8 mouse cellular contexts compared by ENCODE assay signal in genomic region chr12:84407874-84408818, GRCm38 (mm10). TPM values are rescaled to one million over a fixed set of nuclear protein-coding genes. Genes with fewer than 3 reads are reported as not detected.
DNase-seq lines count a peak whose midpoint lies in the region; ATAC-seq and TF ChIP-seq lines count a peak whose summit lies in the region.

No protein-coding gene starts in this region.

- peaks cover 12% of the 10 kb centered on the region for H3K4me1 ChIP-seq in forebrain, embryonic 15.5 days
- 0 out of 2 replicates have a peak, but pooled peaks cover 3% of the 10 kb centered on the region for H3K4me1 ChIP-seq in intestine, embryonic 16.5 days (ENCODE audit: control insufficient read depth, insufficient read depth, low read length)
- H3K4me1 ChIP-seq in lung, adult 2 months (ENCODE audit: control insufficient read depth, insufficient read depth, low read length): peaks cover 5% of the 10 kb centered on the region

- TF ChIP-seq CTCF in lung, adult 2 months (IDR thresholded peaks at IDR 0.05; ENCODE audit: insufficient read depth, low read length): no peak

- peak overlapping the region; percentile 76 for H3K4me3 ChIP-seq in forebrain, embryonic 15.5 days
- peak overlapping the region; percentile 89 for H3K4me3 ChIP-seq in intestine, embryonic 16.5 days (ENCODE audit: low read length)
- H3K4me3 ChIP-seq in lung, adult 2 months (replicated peaks; ENCODE audit: extremely low read depth, low read depth, low read length): peak overlapping the region; percentile 74

- peak overlapping the region; percentile 79 for H3K9ac ChIP-seq in forebrain, embryonic 15.5 days (replicated peaks)
- H3K9ac ChIP-seq in intestine, embryonic 16.5 days (ENCODE audit: low read depth, low read length): peak overlapping the region; percentile 88

- no peak for TF ChIP-seq POLR2A in lung, adult 2 months (IDR thresholded peaks at IDR 0.05; ENCODE audit: borderline replicate concordance, extremely low read depth, low read depth, low read length)

- peak; percentile 75 for ATAC-seq in forebrain, embryonic 15.5 days (replicated peaks)
- peak; percentile 63 for ATAC-seq in intestine, embryonic 16.5 days
- ATAC-seq in neutrophil, adult 5-6 weeks (ENCODE audit: extremely low read depth, insufficient number of reproducible peaks, low FRiP score, poor library complexity, severe bottlenecking): peak; percentile 84

- H3K4me2 ChIP-seq in forebrain, embryonic 15.5 days (replicated peaks): peak overlapping the region; percentile 84
- H3K4me2 ChIP-seq in intestine, embryonic 16.5 days (ENCODE audit: low read depth, low read length): peak overlapping the region; percentile 92

- WGBS in forebrain, embryonic 15.5 days: 2% methylated on average over 52 of the region's 52 CpGs
- WGBS in intestine, embryonic 16.5 days: 2% methylated on average over 44 of the region's 52 CpGs
- 1% methylated on average over 48 of the region's 52 CpGs for WGBS in lung, adult 2 months

- peak; percentile 4 to 18 for DNase-seq in left cerebral cortex, adult 18-20 months (ENCODE audit: low spot score in 2 of 2)
- no peak for DNase-seq in left cerebral cortex, adult 11 months (ENCODE audit: low spot score)
- peak; percentile 57 for DNase-seq in c-Kit-positive CD71-positive TER-119-negative erythroid progenitor cells, embryonic 14.5 days (ENCODE audit: low read depth)
- DNase-seq in lung, adult 2 months: peak; percentile 33
- no peak for DNase-seq in ovary, postnatal 10 days (ENCODE audit: low spot score)

- H3K27me3 ChIP-seq in forebrain, embryonic 15.5 days: no peaks in the 10 kb centered on the region
- H3K27me3 ChIP-seq in intestine, embryonic 16.5 days (replicated peaks; ENCODE audit: control insufficient read depth, insufficient read depth, low read length): no peaks in the 10 kb centered on the region

- no peaks in the 10 kb centered on the region for H3K9me3 ChIP-seq in forebrain, embryonic 15.5 days
- H3K9me3 ChIP-seq in intestine, embryonic 16.5 days (ENCODE audit: control insufficient read depth, low read length): no peaks in the 10 kb centered on the region

- peak overlapping the region; percentile 89 for H3K27ac ChIP-seq in forebrain, embryonic 15.5 days (replicated peaks)
- peak overlapping the region; percentile 77 for H3K27ac ChIP-seq in intestine, embryonic 16.5 days (ENCODE audit: low read length)

- H3K36me3 ChIP-seq in forebrain, embryonic 15.5 days: peaks cover 2% of the 10 kb centered on the region; the same call in 1 of the 2 replicates
- no peaks in the 10 kb centered on the region for H3K36me3 ChIP-seq in intestine, embryonic 16.5 days (ENCODE audit: control insufficient read depth, insufficient read depth, low read length)

RNA-seq across cellular contexts. Expression of gene Entpd5, which starts 0.7 kb away (rescaled TPM):
- 10 to 100 TPM; 24.4 to 24.6 TPM for total RNA-seq in left cerebral cortex, adult 18-20 months (2021)
- polyA plus RNA-seq in forebrain, embryonic 15.5 days (2015; fragmentation: Nextera tagmentation; extraction: Ambion mirVana): 10.5 and 11.7 TPM in 2 replicates
- polyA plus RNA-seq in intestine, embryonic 16.5 days (2015; fragmentation: Nextera tagmentation; extraction: Ambion mirVana): 53.0 and 60.2 TPM in 2 replicates
- 5.5 and 11.5 TPM in 2 replicates for polyA plus RNA-seq in lung, adult 2 months (2012; rRNA removed)
- 27.3 and 27.8 TPM in 2 replicates for total RNA-seq in neutrophil, adult 5-6 weeks (2017)

RNA-seq across cellular contexts. Expression of gene Bbof1, which starts 0.7 kb away (rescaled TPM):
- total RNA-seq in left cerebral cortex, adult 18-20 months (2021): 1 to 10 TPM; 6.5 to 9.7 TPM
- polyA plus RNA-seq in forebrain, embryonic 15.5 days (2015; fragmentation: Nextera tagmentation; extraction: Ambion mirVana): 3.2 and 3.8 TPM in 2 replicates
- 0.56 and 0.84 TPM in 2 replicates for polyA plus RNA-seq in intestine, embryonic 16.5 days (2015; fragmentation: Nextera tagmentation; extraction: Ambion mirVana)
- polyA plus RNA-seq in lung, adult 2 months (2012; rRNA removed): 0.54 and 0.73 TPM in 2 replicates
- total RNA-seq in neutrophil, adult 5-6 weeks (2017): 1.6 and 2.3 TPM in 2 replicates

RNA-seq across cellular contexts. Expression of gene Rnf113a2, which starts 8.8 kb away (rescaled TPM):
- total RNA-seq in left cerebral cortex, adult 18-20 months (2021): 10 to 100 TPM; 11.1 to 13.0 TPM
- 27.0 and 28.3 TPM in 2 replicates for polyA plus RNA-seq in forebrain, embryonic 15.5 days (2015; fragmentation: Nextera tagmentation; extraction: Ambion mirVana)
- polyA plus RNA-seq in intestine, embryonic 16.5 days (2015; fragmentation: Nextera tagmentation; extraction: Ambion mirVana): 20.0 and 23.3 TPM in 2 replicates
- 3.8 and 5.4 TPM in 2 replicates for polyA plus RNA-seq in lung, adult 2 months (2012; rRNA removed)
- 42.5 and 51.9 TPM in 2 replicates for total RNA-seq in neutrophil, adult 5-6 weeks (2017)

RNA-seq across cellular contexts. Expression of gene Aldh6a1, which starts 42.7 kb away (rescaled TPM):
- 10 to 100 TPM; 51.2 to 54.9 TPM for total RNA-seq in left cerebral cortex, adult 18-20 months (2021)
- 29.9 and 34.6 TPM in 2 replicates for polyA plus RNA-seq in forebrain, embryonic 15.5 days (2015; fragmentation: Nextera tagmentation; extraction: Ambion mirVana)
- polyA plus RNA-seq in intestine, embryonic 16.5 days (2015; fragmentation: Nextera tagmentation; extraction: Ambion mirVana): 34.9 and 36.5 TPM in 2 replicates
- 18.4 and 27.3 TPM in 2 replicates for polyA plus RNA-seq in lung, adult 2 months (2012; rRNA removed)
- total RNA-seq in neutrophil, adult 5-6 weeks (2017): 5.9 and 7.0 TPM in 2 replicates

RNA-seq across cellular contexts. Expression of gene Lin52, which starts 43.1 kb away (rescaled TPM):
- 10 to 100 TPM; 25.2 to 25.7 TPM for total RNA-seq in left cerebral cortex, adult 18-20 months (2021)
- polyA plus RNA-seq in forebrain, embryonic 15.5 days (2015; fragmentation: Nextera tagmentation; extraction: Ambion mirVana): 39.1 and 39.3 TPM in 2 replicates
- polyA plus RNA-seq in intestine, embryonic 16.5 days (2015; fragmentation: Nextera tagmentation; extraction: Ambion mirVana): 13.9 and 14.7 TPM in 2 replicates
- 11.4 and 14.1 TPM in 2 replicates for polyA plus RNA-seq in lung, adult 2 months (2012; rRNA removed)
- total RNA-seq in neutrophil, adult 5-6 weeks (2017): 11.0 and 29.6 TPM in 2 replicates

Comparison
In these comparisons a context has a peak if more than half of its experiments do, and no peak if none do; other contexts are left out.
1. DNase-seq: peak in left cerebral cortex, adult 18-20 months (2 of 2), c-Kit-positive CD71-positive TER-119-negative erythroid progenitor cells, embryonic 14.5 days (single experiment) and lung, adult 2 months (single experiment); none in left cerebral cortex, adult 11 months (single experiment) and ovary, postnatal 10 days (single experiment).
2. Peak in every context shown above with its lines, with median percentiles within 50 percentile points of each other: ATAC-seq and H3K4me3 ChIP-seq.